Mouse (Mus musculus): ENCODE measurements around the gene Vegfb.
"Not testable (repeated sequence)": the region's sequence is repeated elsewhere in the genome, so short reads cannot be mapped to it uniquely, and the experiment has no call there.

Vegfb gene

DNA sequence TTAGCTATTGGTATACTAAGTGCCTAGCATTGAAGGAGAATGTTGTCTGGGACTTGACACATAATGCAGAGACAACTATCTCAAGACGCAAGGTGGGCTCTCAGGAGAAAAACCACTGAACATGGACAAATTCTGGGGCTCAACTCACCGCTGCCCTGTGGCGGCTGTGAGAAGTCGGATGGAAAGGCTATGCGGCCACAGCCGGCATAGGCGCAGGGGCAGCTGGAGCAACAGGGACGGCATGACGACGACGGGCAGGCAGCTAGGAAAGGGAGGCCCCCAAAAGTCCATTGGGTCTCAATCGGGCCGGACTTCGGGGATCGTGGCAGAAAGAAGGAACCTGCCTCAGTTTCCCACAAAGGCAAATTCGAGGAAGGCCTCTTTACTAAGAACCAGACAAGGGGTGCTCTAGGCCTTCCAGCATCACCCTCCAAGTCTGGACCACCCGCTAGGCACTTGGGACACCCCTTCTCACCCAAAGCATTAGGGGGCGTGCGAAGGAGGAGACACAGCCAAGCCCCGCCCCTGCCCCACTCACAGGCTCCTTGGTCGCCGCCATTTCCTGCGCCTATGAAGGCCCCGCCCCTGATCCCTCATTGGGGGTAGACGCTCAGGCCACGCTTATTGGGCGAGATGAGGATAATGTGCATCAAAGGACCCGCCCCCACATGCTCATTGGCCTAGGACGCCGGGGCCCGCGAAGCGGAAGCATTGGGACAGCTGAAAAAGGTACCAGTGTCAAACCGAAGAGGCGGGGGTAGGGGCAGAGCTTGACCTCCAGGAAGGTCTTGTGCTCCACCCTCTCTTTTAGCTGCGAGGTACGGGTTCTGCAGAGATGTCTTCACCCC is 4.8 kb upstream of the Vegfb start, which contains the start of gene Dnajc4:
Gene Dnajc4 (minus strand): TSS at position 562 of the 848 bp plus-strand sequence.
- peak; percentile 94 for DNase-seq (ENCODE audit: low spot score)

DNA sequence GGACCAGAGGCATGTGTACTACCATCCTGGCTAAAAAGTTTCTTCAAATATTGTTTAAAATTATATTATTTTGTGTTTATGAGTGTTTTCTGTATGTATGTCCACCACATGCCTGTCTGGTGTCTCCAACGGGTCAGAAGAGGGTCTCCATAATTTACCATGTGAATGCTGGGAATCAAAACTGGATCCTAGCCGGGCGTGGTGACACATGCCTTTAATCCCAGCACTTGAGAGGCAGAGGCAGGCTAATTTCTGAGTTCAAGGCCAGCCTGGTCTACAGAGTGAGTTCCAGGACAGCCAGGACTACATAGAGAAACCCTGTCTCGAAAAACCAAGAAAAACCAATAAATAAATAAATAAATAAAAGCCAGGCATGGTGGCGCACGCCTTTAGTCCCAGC is 3.7 kb upstream of the Vegfb start:
- not testable (repeated sequence) for DNase-seq (ENCODE audit: low spot score)

DNA sequence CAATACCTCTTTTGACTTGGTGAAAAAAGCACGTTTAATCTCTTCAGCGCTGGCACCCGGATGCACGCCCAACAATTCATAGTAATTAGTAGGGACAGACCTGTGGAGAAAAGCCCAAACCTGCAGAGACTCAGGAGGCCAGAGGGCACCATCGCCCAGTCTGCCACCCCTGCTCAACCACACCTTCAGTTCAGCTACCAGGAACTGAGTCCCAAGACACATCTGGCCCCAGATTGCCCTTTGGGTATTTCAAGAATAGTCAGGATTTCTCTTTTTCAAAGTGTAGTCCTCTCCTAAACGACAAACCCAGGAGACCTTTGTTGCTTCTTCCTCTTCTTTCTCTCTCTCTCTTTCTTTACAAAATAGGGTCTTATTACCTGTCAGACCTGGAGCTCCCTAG is 3.3 kb upstream of the Vegfb start:
- DNase-seq (ENCODE audit: low spot score), result no peak

DNA sequence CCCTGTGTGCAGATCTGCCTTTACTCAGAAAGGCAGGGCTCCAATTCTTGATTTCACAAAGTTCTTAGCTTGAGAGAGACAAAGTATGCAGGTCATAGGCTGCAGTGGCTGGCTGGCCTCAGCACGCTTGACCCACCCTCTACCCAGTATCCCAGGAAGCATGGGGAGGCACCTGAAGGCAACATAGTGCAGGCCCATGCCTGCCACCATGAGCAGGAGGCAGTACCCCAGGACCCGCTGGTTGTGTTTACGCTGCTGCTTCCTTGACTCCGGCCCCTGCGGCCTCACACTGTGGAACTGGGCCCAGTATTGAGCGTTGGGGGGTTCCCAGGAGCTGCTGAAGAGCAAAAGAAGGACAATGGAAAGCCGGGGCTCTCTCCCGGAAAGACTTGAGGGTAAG is 1.8 kb upstream of the Vegfb start:
- no peak for DNase-seq (ENCODE audit: low spot score)

DNA sequence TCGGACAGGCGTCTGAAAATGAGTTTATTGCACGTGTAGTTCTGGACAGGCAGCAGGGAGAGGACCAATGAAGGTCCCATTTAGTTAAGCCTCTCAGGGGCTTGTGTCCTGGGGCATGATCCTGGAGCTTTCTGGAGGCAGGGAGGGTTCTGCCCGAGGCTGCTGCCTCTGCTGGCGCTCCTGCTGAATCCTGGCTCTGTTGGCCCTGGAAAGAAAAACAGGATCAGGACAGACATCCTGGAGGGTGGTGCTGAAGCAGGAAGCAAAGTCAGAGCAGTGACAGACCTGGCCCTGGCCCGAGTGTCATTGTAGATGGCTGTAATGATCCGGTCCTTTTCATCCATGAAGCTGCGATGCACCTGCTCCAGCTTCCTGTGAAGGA is 444 bp upstream of the Vegfb start:
- DNase-seq (ENCODE audit: low spot score), result no peak

DNA sequence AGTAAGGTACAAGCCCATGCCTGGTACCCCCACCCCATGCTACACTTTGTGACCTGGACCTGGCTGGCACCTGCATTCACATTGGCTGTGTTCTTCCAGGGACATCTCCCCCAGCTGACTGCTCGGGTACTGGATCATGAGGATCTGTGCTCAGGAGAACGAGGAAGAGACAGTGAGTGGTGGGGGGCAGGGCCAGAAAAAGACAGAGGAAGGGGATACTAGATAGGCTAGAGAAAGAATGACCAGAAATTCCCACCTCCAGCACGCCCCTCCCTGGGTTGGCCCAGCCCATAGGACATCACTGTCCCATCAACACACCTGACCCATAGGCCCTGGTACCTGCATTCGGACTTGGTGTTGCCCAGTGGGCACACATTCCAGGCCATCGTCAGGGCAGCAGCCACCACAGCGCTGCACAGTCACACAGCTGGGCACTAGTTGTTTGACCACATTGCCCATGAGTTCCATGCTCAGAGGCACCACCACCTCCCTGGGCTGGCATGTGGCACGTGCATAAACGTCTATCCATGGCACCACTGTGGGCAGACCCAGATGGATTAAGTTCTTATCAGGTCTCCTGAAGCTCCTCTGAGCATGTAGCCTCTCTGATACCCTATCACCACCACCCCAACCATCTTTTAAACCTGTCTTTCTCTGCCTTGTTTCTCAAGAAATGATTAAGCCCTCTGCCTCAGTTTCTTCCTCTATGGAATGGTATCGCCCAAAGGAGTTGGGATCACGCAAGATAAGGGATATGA is 1.3 kb downstream of the Vegfb start:
- DNase-seq (ENCODE audit: low spot score), result no peak

DNA sequence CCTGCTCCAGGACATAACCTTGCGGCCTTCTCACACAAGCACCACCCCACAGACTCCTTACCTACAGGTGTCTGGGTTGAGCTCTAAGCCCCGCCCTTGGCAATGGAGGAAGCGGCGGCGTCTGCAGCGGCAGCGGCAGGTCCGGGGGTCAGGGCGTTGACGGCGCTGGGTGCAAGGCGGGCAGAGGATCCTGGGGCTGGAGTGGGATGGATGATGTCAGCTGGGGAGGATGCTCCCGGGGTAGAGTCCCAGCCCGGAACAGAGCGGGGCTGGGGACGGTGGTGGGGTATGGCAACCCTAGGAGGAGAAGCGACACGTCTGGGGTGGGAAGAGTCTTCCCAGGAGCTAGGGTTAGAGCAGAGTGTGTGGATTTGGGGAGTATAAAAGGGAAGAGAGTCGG is 2.2 kb downstream of the Vegfb start:
- no peak for DNase-seq (ENCODE audit: low spot score)

DNA sequence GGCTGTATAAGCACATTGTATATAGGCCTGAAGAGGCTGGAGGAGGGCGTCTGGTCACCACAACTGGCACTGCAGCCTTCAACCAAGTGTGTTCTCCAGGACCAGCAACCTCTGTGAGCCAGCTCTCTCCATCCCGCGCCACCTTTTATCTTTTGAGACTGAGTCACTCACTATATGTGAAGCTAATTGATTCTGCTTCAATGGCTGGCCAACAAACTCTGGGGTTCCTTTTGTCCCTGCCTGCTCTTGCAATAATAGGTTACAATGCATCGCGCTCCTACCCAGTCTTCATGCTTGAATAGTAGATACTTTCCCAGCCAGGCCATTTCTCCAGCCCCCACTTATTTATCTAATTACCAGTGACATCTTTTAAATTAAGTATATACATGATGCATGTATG is 3.8 kb downstream of the Vegfb start:
- DNase-seq (ENCODE audit: low spot score), result no peak

DNA sequence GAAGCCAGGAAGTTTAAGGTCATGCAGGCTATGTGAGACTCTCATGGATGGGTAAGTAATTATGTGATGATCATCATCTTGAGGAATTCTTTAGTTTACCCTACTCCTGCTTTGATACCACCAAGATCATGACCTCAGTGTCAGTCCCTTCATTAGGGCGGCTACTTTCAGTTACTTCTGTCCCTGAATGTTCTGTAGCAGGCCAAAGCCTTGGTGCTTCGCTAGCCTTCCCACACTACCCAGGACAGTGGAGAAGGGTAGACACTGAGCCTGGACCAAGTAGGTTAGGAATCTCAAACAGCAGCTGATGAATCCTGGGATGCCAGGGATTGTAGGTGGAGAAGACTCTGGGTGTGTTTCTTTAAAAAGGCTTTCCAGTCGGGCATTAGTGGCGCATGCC is 6.0 kb downstream of the Vegfb start:
- DNase-seq (ENCODE audit: low spot score), result no peak

DNA sequence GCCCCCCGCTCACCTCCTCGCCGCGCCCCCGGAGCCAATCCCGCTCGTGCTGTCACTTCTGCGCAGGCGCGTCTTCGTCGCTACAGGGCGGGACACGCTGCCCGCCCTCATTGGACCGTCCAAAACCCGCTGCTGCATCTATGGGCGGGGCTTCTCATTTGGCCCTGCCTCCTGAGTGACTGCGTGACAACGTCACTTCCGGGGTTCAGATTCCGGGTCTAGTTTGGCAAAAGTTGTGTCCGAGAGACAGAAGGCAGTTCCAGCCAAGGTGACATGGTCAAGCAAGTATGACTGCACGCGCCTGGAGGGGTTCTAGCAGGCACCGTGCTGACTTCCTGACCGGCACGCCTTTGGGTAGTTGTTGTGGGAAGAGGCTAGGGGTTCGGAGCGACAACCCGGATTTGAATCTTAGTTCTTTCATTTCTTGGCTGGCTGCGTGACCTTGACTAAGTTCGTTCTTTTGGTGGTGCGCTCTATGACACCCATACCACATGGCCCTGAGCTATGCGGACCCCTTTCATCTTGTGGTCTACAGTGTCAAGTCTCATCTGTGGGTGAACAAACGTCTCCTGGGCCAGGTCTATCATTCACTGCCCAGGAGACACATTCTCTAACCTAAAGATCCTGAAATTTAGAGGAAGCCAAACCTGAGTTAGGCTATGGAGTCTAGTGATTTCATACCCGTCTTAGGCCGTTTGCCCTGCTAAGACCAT is 6.9 kb downstream of the Vegfb start, which contains the start of gene Fkbp2:
Gene Fkbp2 (minus strand): TSS at position 121 of the 713 bp plus-strand sequence.
- peak; percentile 99 for DNase-seq (ENCODE audit: low spot score)

DNA sequence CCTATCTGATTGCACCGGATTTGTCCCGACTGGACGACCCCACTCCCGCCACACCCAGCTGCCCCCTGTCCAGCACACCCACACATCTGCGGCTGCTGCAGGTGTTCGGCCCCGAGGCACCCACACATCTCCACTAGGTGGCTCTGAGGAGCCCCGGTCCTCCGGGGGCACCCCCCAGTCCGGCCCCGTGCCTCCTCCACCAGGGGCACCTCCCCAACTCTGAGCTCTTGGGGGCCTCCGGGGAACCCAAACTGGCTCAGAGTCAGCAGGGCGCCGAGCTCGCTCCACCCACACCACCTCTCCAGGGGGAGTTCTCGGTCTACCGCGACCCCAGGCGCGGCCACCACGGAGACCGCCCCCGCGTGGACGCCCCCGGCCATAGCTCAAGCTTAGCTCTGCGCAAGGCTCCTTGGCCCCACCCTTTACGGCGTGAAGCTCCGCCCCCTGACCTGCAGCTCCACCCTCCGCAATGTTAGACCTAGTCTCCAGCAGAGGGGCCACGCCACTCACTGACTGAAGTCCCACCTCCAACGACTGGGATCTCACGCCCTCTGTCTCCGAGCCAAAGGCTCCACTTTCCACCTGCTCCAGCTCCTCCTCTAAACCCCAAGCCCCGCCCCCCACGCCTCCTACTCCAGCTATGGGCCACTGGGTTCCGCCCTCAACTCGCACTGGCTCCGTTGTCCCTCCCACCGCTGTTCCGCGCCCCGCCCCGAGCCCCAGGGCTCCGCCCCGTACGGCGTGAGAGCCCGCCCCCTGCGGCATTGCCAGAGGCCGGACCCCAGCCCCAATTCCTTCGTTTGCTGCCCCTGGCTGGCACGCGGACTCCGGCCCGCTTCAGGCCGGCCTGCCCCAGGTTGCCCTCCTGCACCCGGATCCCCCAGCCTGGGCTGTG is 7.7 kb downstream of the Vegfb start:
- peak; percentile 100 for DNase-seq (ENCODE audit: low spot score)

DNA sequence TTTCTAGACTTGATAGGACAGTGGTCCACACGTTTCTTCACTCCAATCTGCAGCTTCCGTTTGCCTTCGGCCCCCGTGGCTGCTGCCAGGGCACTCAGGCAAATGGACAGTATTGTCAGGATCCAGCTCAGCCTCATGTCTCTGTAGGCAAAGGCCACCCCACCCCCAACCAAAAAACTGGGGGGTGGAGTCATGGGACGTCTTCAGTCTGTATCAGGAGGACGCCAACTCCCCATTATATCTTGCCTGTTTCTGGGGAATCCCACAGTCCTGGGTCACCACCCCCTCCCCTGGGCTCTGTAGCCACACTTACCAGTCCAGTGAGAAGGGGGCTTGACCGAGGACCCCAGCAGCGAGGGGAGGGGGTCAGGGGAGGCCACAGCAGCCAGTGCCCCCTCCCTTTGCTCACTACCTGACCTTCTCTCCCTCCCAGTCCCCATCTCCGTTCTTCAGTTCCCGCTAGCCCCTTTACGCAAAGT is 8.4 kb downstream of the Vegfb start:
- peak; percentile 51 for DNase-seq (ENCODE audit: low spot score)

DNA sequence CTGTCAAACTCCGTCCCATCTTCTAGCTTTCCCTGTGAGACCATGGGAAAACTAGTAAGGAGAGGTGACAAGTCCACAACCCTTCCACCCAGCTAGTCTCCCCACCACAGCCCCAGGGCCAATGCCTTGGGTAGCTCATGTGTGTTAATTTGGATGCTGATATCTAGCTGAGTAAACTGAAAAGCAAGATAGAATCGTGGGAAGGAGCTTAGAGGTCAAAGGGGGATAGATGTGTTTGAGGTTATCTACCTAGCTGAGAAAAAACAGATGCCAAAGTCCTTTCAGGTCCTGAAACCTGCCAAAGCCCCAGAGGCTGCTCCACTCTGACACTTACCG is 8.8 kb downstream of the Vegfb start:
- no peak for DNase-seq (ENCODE audit: low spot score)

DNA sequence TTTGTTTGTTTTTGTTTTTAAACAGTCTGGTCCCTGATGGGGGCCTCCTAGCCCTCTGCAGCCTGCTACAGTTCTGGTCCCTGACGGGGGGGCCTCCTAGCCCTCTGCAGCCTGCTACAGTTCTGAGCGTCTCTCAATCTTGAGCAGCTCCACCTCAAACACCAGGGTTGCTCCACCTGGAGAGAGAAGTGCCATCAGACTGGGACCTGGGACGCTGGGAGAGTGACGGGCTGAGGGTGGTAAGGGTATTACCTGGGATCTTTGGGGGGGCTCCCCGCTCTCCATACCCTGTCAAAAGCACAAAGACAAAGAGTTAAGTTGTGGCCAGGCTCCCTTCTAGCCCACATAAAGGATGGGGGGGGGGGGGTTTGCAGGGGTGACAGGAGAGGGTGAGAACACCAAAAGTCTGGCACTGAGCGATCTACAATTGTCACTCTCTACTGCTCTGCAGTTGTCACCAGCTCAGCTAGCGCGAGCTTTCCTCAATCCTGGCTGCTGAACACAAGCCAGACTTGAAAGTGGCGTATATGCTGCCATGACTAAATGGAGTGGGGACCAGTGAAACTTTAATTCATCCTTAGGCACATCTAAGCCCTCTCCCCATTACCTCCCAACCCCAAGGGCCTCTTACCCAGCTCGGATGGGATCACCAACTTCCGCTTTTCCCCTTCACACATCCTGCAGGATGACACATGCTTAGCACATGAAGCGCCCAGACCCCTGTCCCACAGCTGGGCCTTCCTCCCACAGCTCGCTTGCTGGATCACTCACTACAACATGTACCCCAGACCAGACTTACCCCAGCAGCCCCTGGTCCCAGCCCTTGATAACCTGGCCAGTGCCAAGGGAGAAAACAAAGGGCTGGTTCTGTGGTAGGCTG is 9.5 kb downstream of the Vegfb start:
- no peak for DNase-seq (ENCODE audit: low spot score)

DNA sequence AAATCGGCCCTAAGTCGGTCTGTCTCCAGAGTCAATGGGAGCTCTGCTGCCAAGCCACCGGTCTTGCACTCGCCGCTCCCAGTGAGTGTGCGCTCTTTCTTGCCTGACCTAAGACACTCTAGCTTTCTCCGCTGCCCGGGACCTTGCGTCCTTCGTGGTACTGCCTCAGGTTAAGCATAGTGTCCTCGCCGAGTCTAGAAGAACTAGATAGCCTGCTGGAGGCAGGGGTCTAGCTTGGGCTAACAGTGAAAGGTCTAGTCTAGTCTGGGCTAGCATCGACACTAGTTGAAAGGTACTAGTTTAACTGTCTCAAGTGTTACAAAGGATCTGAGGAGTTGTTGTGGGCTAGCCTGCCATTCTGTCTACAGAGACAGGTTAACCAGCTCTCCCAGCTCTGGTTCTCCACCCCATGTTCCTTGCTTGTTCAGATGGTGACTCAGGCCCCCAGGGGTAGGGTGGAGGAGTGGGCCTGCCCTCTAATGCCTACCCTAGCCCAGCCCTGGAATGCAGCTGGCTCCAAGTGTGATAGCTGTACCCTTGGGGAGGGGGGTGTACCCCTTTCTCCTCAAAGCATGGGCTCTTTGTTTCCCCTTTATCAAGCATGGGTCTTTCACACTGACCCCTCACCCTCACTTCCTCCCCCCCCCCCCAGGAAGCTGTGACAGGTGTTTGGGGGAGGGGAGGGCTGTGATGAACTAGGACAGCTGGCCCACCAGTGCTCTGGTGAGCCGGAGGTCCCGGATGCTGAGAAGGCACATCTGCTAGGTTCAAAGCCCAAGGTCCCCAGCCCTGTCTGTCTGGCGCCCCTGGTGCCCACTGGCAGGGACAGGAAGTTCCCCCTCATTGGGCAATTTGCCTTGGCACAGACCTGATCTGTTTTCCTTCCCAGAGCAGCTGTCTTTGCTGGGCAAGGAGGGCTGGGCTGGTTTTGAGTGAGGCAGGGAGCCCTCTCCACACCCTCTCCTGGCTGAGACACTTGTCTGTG is 11.6 kb downstream of the Vegfb start, which contains the start of gene Plcb3:
Gene Plcb3 (minus strand): TSS at position 934 of the 985 bp plus-strand sequence.
- peak; percentile 71 for DNase-seq (ENCODE audit: low spot score)

DNA sequence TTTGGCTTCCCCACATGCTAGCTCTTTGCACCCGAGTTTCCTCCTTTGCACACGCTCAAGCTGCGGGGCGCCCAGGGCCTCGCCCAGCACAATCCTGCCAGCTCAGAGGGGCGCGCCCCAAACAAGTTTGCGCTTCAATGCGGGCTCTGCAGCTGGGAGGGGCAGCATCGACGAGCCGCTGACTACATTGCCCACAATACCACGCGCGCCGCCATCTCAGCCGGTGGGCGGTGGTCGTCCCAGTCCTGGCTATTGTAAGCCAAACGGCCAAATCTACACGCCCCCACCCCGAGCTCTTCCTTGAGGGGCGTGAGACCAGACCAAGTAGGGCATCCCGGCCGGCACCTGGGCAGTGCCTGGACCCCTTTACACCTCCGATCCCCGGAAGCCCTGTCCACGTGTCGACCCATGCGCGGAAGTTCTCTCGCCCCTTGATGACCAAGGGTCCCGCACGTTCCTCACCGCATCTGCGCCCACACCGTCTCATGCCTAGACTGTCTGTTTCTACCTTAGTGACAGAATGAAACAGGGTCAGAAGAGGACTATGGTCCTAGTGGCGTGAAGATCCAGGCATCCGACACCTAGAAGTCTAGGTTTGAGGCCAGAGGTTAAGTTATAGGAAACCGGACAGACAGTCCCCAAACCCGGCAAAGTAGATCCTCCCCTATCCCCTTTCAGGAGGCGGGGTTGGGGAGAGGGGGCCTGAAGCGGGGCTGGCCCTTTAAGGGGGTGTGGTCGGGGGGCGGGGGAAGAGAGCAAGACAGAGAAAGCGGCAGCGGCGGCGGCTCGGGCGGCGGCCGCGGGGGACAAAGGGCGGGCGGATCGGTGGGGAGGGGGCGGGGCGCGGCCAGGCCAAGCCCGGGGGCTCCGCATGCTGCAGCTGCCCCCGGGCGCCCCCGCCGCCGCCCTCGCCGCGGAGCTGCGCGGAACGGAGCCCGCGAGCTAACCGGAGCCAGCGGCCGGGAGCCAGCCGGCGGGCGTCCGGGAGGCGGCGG is 12.9 kb downstream of the Vegfb start, which contains the start of gene Ppp1r14b:
Gene Ppp1r14b (plus strand): TSS at position 758 of the 995 bp plus-strand sequence.
- peak; percentile 84 for DNase-seq (ENCODE audit: low spot score)

DNA sequence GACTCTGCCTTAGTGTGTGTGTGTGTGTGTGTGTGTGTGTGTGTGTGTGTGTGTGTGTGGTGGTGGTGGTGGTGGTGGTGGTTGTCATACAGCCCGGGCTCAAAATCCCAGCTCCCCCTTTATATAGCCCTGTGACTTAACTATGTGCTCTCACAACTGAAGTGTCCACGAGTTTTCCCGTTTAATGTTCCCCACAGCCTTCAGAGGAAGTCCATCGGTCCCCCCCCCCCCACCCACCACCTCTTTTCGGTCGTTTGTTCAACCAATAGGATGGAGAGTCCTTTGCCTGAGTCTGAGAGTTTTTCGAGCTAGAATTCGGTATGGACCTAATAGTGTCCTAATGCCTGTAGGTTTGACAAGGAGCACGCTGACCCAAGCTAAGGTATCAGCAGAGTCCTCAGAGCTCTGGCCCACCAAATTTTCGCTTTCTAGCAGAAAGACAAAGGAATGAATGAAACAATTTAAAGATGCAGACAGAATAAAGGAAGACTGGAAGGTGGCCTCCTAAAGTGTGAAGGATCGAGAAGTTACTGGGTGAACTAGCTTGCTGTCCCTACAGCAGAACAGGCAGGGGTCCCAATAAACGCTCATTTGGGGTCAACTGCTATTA is 13.8 kb downstream of the Vegfb start:
- no peak for DNase-seq (ENCODE audit: low spot score)

Data from ovary, postnatal 36 days (tissue).